Mouse (Mus musculus): Measurements from ENCODE around the gene Rdh9. TPM values are rescaled to one million over a fixed set of nuclear protein-coding genes. Genes with fewer than 3 reads are reported as not detected.

The Rdh9 gene
- polyA plus RNA-seq, 1 experiment: 0.13 TPM

DNA sequence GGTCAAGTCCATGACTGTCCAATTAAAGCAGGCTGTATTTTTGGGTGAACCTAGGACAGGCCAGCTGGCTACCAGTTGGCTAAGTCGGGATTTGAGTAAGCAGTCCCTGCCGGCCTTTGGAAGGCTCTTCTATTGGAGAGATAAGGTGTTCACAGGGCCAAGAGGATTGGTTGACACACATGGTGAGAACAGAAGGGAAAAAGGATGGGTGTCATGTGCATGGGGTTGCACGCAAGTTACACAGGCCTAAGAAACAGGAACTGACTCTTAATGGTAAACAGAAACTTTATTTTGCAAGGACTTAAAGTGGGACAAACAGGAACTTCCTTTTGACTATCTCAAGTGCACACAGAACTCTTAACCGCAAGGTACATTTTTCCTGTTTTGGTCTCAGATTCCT is 39.3 kb upstream of the Rdh9 start:
- Histone ChIP-seq H3K27me3 (replicated peaks; ENCODE audit: control insufficient read depth, insufficient read depth, low read length) (no peaks in the 10 kb centered on the region), H3K36me3 (ENCODE audit: control insufficient read depth, insufficient read depth, low read length) (no peaks in the 10 kb centered on the region), H3K4me3 (ENCODE audit: insufficient read depth, low read depth, low read length) (no peak overlapping the region), H3K4me1 (ENCODE audit: control insufficient read depth, insufficient read depth, low read length) (peaks cover 6% of the 10 kb centered on the region; the same call in 1 of the 2 replicates), H3K27ac (ENCODE audit: insufficient read depth, low read depth, low read length) (no peak overlapping the region)
- TF ChIP-seq POLR2A (IDR thresholded peaks at IDR 0.05; ENCODE audit: low read depth, low read length): no peak
- no peak for TF ChIP-seq CTCF (conservative IDR thresholded peaks at IDR 0.05; ENCODE audit: insufficient read depth, insufficient read length, low read depth, low read length)
- DNase-seq: no peak
- 72% methylated on average over 4 of the region's 4 CpGs for WGBS

DNA sequence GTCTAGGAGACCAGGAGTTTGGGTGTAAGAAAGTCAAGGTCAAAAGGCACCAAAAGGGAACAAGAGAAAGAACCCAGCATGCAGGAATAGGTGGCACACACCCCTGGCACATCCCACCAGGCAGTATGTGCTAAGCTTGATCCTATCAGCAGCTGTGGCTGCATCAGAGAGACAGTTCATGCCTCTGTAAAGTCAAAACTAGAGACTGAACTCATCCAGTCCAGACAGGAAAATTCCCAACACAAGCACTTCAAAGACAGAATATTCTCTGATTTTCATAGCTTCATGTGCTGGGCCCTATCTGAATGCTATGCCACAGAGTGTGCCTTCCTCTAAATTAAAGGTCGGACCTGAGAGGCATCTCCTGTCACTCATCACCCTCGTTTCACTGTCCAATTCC is 38.6 kb upstream of the Rdh9 start:
- 34% methylated on average over 2 of the region's 2 CpGs for WGBS
- Histone ChIP-seq H3K27ac (ENCODE audit: insufficient read depth, low read depth, low read length) (no peak overlapping the region), H3K27me3 (replicated peaks; ENCODE audit: control insufficient read depth, insufficient read depth, low read length) (no peaks in the 10 kb centered on the region), H3K36me3 (ENCODE audit: control insufficient read depth, insufficient read depth, low read length) (0 out of 2 replicates have a peak, but pooled peaks cover 2% of the 10 kb centered on the region), H3K4me3 (ENCODE audit: insufficient read depth, low read depth, low read length) (no peak overlapping the region), H3K4me1 (ENCODE audit: control insufficient read depth, insufficient read depth, low read length) (peaks cover 6% of the 10 kb centered on the region; the same call in 1 of the 2 replicates)
- no peak for TF ChIP-seq POLR2A (IDR thresholded peaks at IDR 0.05; ENCODE audit: low read depth, low read length)
- TF ChIP-seq CTCF (conservative IDR thresholded peaks at IDR 0.05; ENCODE audit: insufficient read depth, insufficient read length, low read depth, low read length): no peak
- DNase-seq: no peak

DNA sequence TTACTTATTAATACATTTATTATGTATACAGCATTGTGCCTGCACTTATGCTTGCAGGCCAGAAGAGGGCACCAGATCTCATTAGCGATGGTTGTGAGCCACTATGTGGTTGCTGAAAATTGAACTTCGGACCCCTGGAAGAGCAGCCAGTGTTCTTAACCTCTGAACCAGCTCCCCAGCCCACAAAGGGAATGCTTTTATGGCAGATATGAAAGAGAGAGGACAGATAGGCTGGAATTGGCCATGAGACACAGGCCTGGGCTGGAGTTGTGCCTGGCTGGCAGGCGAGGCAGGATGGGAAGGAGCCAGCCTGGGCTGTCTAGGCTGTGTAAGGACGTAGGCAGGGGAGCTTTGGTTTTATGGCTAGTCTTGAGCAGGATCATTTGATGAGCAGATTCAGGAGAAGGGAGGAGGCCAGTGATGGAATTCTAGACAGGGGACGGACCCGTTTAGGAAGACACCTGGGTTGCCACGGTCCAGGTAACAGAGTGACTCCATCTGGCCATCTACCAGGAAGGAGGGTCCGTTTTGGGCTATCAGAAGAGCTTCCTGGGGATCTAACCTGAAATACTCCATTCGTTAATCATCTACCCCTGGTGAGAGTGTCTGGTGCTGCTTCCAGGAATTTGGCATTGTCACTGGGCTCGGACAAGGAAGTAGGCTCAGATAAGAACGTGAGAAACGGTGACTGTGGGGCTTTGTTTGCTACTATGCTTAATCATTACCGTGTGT is 37.9 kb upstream of the Rdh9 start:
- Histone ChIP-seq H3K27me3 (replicated peaks; ENCODE audit: control insufficient read depth, insufficient read depth, low read length) (no peaks in the 10 kb centered on the region), H3K27ac (ENCODE audit: insufficient read depth, low read depth, low read length) (peak overlapping the region; percentile 29), H3K4me1 (ENCODE audit: control insufficient read depth, insufficient read depth, low read length) (peaks cover 6% of the 10 kb centered on the region; the same call in 1 of the 2 replicates), H3K36me3 (ENCODE audit: control insufficient read depth, insufficient read depth, low read length) (peaks cover 2% of the 10 kb centered on the region; the same call in 1 of the 2 replicates), H3K4me3 (ENCODE audit: insufficient read depth, low read depth, low read length) (no peak overlapping the region)
- TF ChIP-seq CTCF (conservative IDR thresholded peaks at IDR 0.05; ENCODE audit: insufficient read depth, insufficient read length, low read depth, low read length) (peak; percentile 75), POLR2A (IDR thresholded peaks at IDR 0.05; ENCODE audit: low read depth, low read length) (no peak)
- WGBS: 27% methylated on average over 13 of the region's 13 CpGs
- DNase-seq: peak; percentile 86

DNA sequence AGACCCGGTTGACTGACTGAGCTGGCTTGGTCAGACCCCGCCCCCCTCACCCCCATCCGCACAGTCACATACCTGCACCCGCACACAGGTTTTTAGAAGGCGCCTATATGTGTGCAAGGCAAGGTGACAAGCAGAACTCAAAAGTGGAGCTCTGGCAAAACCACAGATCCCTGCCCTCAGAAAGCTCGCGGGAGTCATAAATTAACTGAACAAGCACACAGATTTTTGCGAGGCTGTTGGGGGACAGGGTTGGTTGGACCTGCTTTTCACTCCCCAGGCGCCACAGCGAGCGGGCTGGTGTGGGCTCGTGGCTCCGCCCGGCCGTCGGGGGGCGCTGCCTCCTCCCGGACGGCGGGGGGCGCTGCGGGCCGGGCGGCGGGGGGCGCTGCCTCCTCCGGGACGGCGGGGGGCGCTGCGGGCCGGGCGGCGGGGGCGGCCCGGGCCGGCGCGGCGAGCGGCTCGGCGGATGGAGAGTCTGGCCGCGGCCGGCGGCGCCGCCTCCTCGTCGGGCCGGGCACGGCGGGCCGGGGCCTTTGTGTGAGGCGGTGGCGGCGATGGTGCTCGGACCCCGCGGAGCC is 37.0 kb upstream of the Rdh9 start, which contains the start of gene Zbtb39:
Gene Zbtb39 (plus strand): TSS at position 456 of the 578 bp plus-strand sequence.
- no peak for TF ChIP-seq POLR2A (IDR thresholded peaks at IDR 0.05; ENCODE audit: low read depth, low read length)
- TF ChIP-seq CTCF (conservative IDR thresholded peaks at IDR 0.05; ENCODE audit: insufficient read depth, insufficient read length, low read depth, low read length): peak; percentile 44
- Histone ChIP-seq H3K4me3 (ENCODE audit: insufficient read depth, low read depth, low read length) (peak within 1 kb of the TSS; percentile 97), H3K27ac (ENCODE audit: insufficient read depth, low read depth, low read length) (peak within 1 kb of the TSS; percentile 37), H3K36me3 (ENCODE audit: control insufficient read depth, insufficient read depth, low read length) (peaks cover 6% of the 10 kb centered on the region), H3K27me3 (replicated peaks; ENCODE audit: control insufficient read depth, insufficient read depth, low read length) (no peaks in the 10 kb centered on the region), H3K4me1 (ENCODE audit: control insufficient read depth, insufficient read depth, low read length) (peaks cover 6% of the 10 kb centered on the region; the same call in 1 of the 2 replicates)
- DNase-seq: peak; percentile 85
- WGBS: under 1% methylated on average over 45 of the region's 61 CpGs

DNA sequence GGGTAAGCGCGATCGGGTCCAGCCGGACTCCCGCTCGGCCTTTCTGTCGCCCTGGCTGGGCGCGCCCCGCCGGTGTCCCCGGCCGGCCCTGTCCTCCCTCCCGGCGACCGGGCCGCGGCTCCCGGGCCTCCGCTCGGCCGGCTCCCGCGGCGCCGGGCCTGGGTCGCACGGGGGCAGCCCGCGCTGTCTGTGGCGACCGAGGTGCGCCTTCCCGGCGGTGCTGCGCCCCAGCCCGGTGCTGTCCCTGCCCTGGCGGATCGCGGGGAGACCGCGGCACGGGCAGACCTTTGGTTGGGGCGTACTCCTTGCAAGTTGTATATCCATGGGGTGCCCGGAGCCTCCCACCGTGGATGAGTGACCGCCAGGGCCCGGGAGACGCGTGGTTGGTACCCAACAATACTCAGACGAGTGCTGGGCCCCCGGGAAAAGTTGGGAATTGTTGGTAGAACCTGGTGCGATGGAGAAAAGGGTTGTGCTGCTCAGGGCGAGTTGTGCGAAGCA is 36.5 kb upstream of the Rdh9 start:
- H3K36me3 ChIP-seq (ENCODE audit: control insufficient read depth, insufficient read depth, low read length): peaks cover 6% of the 10 kb centered on the region
- peaks cover 6% of the 10 kb centered on the region; the same call in 1 of the 2 replicates for H3K4me1 ChIP-seq (ENCODE audit: control insufficient read depth, insufficient read depth, low read length)
- peak overlapping the region; percentile 97 for H3K4me3 ChIP-seq (ENCODE audit: insufficient read depth, low read depth, low read length)
- peak; percentile 48 for DNase-seq
- no peak for TF ChIP-seq CTCF (conservative IDR thresholded peaks at IDR 0.05; ENCODE audit: insufficient read depth, insufficient read length, low read depth, low read length)
- TF ChIP-seq POLR2A (IDR thresholded peaks at IDR 0.05; ENCODE audit: low read depth, low read length): no peak
- peak overlapping the region; percentile 37 for H3K27ac ChIP-seq (ENCODE audit: insufficient read depth, low read depth, low read length)
- 3% methylated on average over 55 of the region's 55 CpGs for WGBS
- no peaks in the 10 kb centered on the region for H3K27me3 ChIP-seq (replicated peaks; ENCODE audit: control insufficient read depth, insufficient read depth, low read length)

DNA sequence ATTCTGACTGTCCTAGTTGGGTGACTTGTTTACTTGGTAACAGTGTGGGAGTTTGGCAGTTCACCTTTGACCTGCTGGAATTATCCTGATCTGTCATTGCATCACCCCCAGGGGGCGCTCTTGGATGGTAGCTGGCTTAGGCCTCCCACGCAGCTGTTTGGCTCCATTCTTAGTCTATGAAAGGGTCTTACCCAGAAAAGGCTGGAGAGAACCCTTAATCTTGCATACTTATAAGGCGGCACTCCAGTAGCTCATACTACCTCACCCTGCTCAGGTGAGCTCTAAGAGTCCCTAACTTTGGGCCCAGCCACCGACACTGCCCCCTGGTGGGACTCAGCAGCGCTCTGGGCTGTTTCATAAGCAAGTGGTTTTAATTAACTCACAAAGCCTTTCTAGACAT is 31.5 kb upstream of the Rdh9 start:
- Histone ChIP-seq H3K4me3 (ENCODE audit: insufficient read depth, low read depth, low read length) (no peak overlapping the region), H3K27me3 (replicated peaks; ENCODE audit: control insufficient read depth, insufficient read depth, low read length) (no peaks in the 10 kb centered on the region), H3K27ac (ENCODE audit: insufficient read depth, low read depth, low read length) (no peak overlapping the region), H3K36me3 (ENCODE audit: control insufficient read depth, insufficient read depth, low read length) (peaks cover 6% of the 10 kb centered on the region), H3K4me1 (ENCODE audit: control insufficient read depth, insufficient read depth, low read length) (peaks cover 19% of the 10 kb centered on the region)
- TF ChIP-seq POLR2A (IDR thresholded peaks at IDR 0.05; ENCODE audit: low read depth, low read length): no peak
- TF ChIP-seq CTCF (conservative IDR thresholded peaks at IDR 0.05; ENCODE audit: insufficient read depth, insufficient read length, low read depth, low read length): peak; percentile 67
- DNase-seq: peak; percentile 76
- WGBS: 61% methylated on average over 5 of the region's 5 CpGs

DNA sequence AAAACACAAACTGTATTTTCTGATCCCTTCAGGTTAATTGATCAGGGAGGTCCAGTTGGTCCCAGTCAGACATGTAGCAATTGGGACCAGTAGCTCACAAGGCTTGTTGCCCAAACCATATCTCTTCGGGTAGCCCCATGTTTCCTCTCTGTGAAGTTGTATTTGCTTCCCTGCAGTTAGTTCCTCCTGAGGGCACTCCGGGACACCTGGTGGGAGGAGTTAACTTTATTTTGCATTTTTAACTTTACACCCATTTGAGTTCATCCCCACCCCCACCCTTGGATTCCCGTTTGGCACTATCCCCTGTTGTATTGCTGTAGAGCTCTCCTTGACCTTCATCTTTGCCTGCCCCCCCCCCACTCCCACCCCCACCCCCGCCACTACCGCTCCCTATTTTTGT is 30.3 kb upstream of the Rdh9 start:
- Histone ChIP-seq H3K27me3 (replicated peaks; ENCODE audit: control insufficient read depth, insufficient read depth, low read length) (no peaks in the 10 kb centered on the region), H3K36me3 (ENCODE audit: control insufficient read depth, insufficient read depth, low read length) (peaks cover 6% of the 10 kb centered on the region), H3K4me3 (ENCODE audit: insufficient read depth, low read depth, low read length) (no peak overlapping the region), H3K27ac (ENCODE audit: insufficient read depth, low read depth, low read length) (peak overlapping the region; percentile 14; the same call in 1 of the 2 replicates), H3K4me1 (ENCODE audit: control insufficient read depth, insufficient read depth, low read length) (peaks cover 19% of the 10 kb centered on the region)
- DNase-seq: peak; percentile 46
- TF ChIP-seq POLR2A (IDR thresholded peaks at IDR 0.05; ENCODE audit: low read depth, low read length): no peak
- TF ChIP-seq CTCF (conservative IDR thresholded peaks at IDR 0.05; ENCODE audit: insufficient read depth, insufficient read length, low read depth, low read length): no peak
- 17% methylated on average over 5 of the region's 5 CpGs for WGBS
